In the genomic region with DNA sequence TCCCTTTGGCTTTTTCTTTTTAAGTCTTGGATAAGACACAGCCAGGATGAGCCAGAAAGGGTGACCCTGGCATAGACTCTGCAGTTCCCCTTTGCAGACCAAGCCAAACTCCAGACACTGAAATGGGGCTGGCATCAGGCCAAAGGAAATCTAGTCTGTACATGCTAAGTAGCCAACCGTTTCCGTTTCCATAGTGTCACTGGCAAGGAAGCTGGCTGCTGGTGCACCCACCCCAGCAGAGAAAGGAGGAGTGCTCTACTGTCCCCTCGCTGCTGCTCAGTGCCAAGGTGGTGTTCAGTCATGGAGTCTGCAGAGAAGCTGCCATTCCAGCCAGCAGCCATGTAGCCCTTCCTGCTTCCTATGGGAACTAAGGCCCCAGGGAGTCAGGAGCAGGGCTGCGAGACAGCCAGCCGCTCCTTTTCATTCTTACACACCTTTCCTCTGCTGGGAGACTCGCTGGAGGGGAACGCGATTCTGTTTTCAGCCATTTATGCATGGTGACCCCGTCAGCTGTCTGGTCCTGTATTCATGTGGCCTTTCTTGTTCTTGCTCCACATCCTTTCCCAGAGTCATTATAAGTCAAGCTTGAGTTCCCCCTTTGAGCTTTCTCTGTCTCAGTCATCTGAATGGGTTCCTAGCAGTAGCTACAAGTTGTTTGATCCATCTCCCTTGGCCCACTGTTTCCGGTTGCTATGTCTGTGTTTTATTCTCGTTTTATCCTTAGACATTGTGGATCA, we compare ENCODE assay signal across 9 mouse cellular contexts.
A peak's percentile ranks its signal among the peaks of the same experiment; 100 is the strongest.
DNase-seq lines count a peak whose midpoint lies in the region; ATAC-seq and TF ChIP-seq lines count a peak whose summit lies in the region.
"Had no signal": no experiment of that assay in that cellular context is flagged by ENCODE, and none has a peak within 500 bp of the region (broad histone marks: within the 10 kb centered on the region; RNA-seq: fewer than 3 reads in every experiment).

No protein-coding gene starts in this region.

- no peak for TF ChIP-seq EP300 in heart, adult 2 months (IDR thresholded peaks at IDR 0.05; ENCODE audit: insufficient read depth, low read depth, low read length)

- intact Hi-C loops in heart, adult 2 months (cut with DNase I) = no loop called here

- no peaks in the 10 kb centered on the region for H3K36me3 ChIP-seq in forebrain, embryonic 11.5 days (ENCODE audit: control insufficient read depth, insufficient read depth, low read length)
- no peaks in the 10 kb centered on the region for H3K36me3 ChIP-seq in forebrain, embryonic 10.5 days (replicated peaks)
- peaks cover 6% of the 10 kb centered on the region for H3K36me3 ChIP-seq in heart, adult 2 months (ENCODE audit: control insufficient read depth, insufficient read depth, low read length)
- H3K36me3 ChIP-seq in intestine, postnatal 0 days (ENCODE audit: control insufficient read depth, insufficient read depth) = no peaks in the 10 kb centered on the region
- no peaks in the 10 kb centered on the region for H3K36me3 ChIP-seq in stomach, embryonic 15.5 days
- H3K36me3 ChIP-seq: embryonic facial prominence, embryonic 12.5 days had no signal

- no peak overlapping the region for H3K27ac ChIP-seq in forebrain, embryonic 11.5 days (ENCODE audit: low read depth, low read length)
- H3K27ac ChIP-seq in forebrain, embryonic 10.5 days = no peak overlapping the region
- H3K27ac ChIP-seq in heart, adult 2 months = no peak overlapping the region
- no peak overlapping the region for H3K27ac ChIP-seq in intestine, postnatal 0 days (ENCODE audit: low read depth, low read length)
- 0 out of 2 replicates have a peak overlapping the region, but pooled peaks have one; percentile 11 for H3K27ac ChIP-seq in stomach, embryonic 15.5 days
- H3K27ac ChIP-seq: embryonic facial prominence, embryonic 12.5 days had no signal

- no peaks in the 10 kb centered on the region for H3K79me2 ChIP-seq in heart, adult 2 months (replicated peaks; ENCODE audit: control insufficient read depth, insufficient read depth, low read length)

- H3K4me3 ChIP-seq in forebrain, embryonic 11.5 days (ENCODE audit: low read depth, low read length) = no peak overlapping the region
- no peak overlapping the region for H3K4me3 ChIP-seq in forebrain, embryonic 10.5 days
- no peak overlapping the region for H3K4me3 ChIP-seq in heart, adult 2 months
- H3K4me3 ChIP-seq in intestine, postnatal 0 days (ENCODE audit: low read depth, low read length) = no peak overlapping the region
- H3K4me3 ChIP-seq in stomach, embryonic 15.5 days (replicated peaks) = no peak overlapping the region
- H3K4me3 ChIP-seq: embryonic facial prominence, embryonic 12.5 days had no signal

- DNase-seq in forebrain, embryonic 11.5 days (ENCODE audit: low spot score) = peak; percentile 51
- DNase-seq in forebrain, embryonic 10.5 days (ENCODE audit: extremely low spot score, low spot score) = no peak
- DNase-seq in cerebellum, postnatal 36 days = peak; percentile 31 to 33
- peak; percentile 58 to 67 for DNase-seq in heart, adult 2 months
- peak; percentile 38 to 67 for DNase-seq in left cerebral cortex, adult 9 months (ENCODE audit: low spot score in 2 of 2)

- no peak for ATAC-seq in forebrain, embryonic 11.5 days (replicated peaks; ENCODE audit: low FRiP score)
- ATAC-seq in intestine, postnatal 0 days = no peak
- 0 out of 2 replicates have a peak, but pooled peaks have one; percentile 14 for ATAC-seq in megakaryocyte-erythroid progenitor cell, adult 5-6 weeks (replicated peaks; ENCODE audit: low FRiP score, low TSS enrichment, poor library complexity, severe bottlenecking)
- ATAC-seq in stomach, embryonic 15.5 days (ENCODE audit: insufficient read depth, low FRiP score, low read depth) = peak; percentile 50; the same call in 1 of the 2 replicates

- no peaks in the 10 kb centered on the region for H3K9me3 ChIP-seq in forebrain, embryonic 11.5 days (ENCODE audit: control insufficient read depth, low read length)
- no peaks in the 10 kb centered on the region for H3K9me3 ChIP-seq in forebrain, embryonic 10.5 days
- H3K9me3 ChIP-seq in intestine, postnatal 0 days (ENCODE audit: control insufficient read depth) = no peaks in the 10 kb centered on the region
- H3K9me3 ChIP-seq in stomach, embryonic 15.5 days = no peaks in the 10 kb centered on the region
- H3K9me3 ChIP-seq: embryonic facial prominence, embryonic 12.5 days had no signal

- H3K4me2 ChIP-seq in forebrain, embryonic 11.5 days (ENCODE audit: low read depth, low read length, severe bottlenecking) = no peak overlapping the region
- no peak overlapping the region for H3K4me2 ChIP-seq in intestine, postnatal 0 days (replicated peaks; ENCODE audit: low read depth)
- H3K4me2 ChIP-seq in stomach, embryonic 15.5 days = no peak overlapping the region
- H3K4me2 ChIP-seq: embryonic facial prominence, embryonic 12.5 days had no signal

- 0 out of 2 replicates have a peak, but pooled peaks have one; percentile 23 for TF ChIP-seq CTCF in heart, adult 2 months (IDR thresholded peaks at IDR 0.05)
- TF ChIP-seq CTCF in intestine, postnatal 0 days (IDR thresholded peaks at IDR 0.05; ENCODE audit: low read depth) = peak; percentile 53

- TF ChIP-seq POLR2A in heart, adult 2 months (IDR thresholded peaks at IDR 0.05; ENCODE audit: insufficient read depth, low read depth, low read length) = no peak

- 65% methylated on average over 11 of the region's 11 CpGs for WGBS in forebrain, embryonic 11.5 days
- WGBS in forebrain, embryonic 10.5 days = 73% methylated on average over 11 of the region's 11 CpGs
- 39% methylated on average over 11 of the region's 11 CpGs for WGBS in heart, adult 2 months
- 68% methylated on average over 11 of the region's 11 CpGs for WGBS in intestine, postnatal 0 days
- WGBS in stomach, embryonic 15.5 days = 62% methylated on average over 11 of the region's 11 CpGs

- no peaks in the 10 kb centered on the region for H3K4me1 ChIP-seq in forebrain, embryonic 11.5 days (replicated peaks; ENCODE audit: control insufficient read depth, insufficient read depth, low read length)
- H3K4me1 ChIP-seq in forebrain, embryonic 10.5 days = peaks cover 7% of the 10 kb centered on the region
- H3K4me1 ChIP-seq in heart, adult 2 months (ENCODE audit: control insufficient read depth, insufficient read depth, low read length) = peaks cover 18% of the 10 kb centered on the region
- 0 out of 2 replicates have a peak, but pooled peaks cover 2% of the 10 kb centered on the region for H3K4me1 ChIP-seq in intestine, postnatal 0 days (replicated peaks; ENCODE audit: control insufficient read depth, insufficient read depth, low read length)
- peaks cover 7% of the 10 kb centered on the region for H3K4me1 ChIP-seq in stomach, embryonic 15.5 days

- no peaks in the 10 kb centered on the region for H3K27me3 ChIP-seq in forebrain, embryonic 11.5 days (ENCODE audit: control insufficient read depth, insufficient read depth, low read length)
- H3K27me3 ChIP-seq in forebrain, embryonic 10.5 days (ENCODE audit: poor library complexity, severe bottlenecking) = 0 out of 2 replicates have a peak, but pooled peaks cover 3% of the 10 kb centered on the region
- no peaks in the 10 kb centered on the region for H3K27me3 ChIP-seq in heart, adult 2 months (ENCODE audit: control insufficient read depth, insufficient read depth, low read length)
- H3K27me3 ChIP-seq in intestine, postnatal 0 days (replicated peaks; ENCODE audit: control insufficient read depth, insufficient read depth, low read length) = no peaks in the 10 kb centered on the region
- H3K27me3 ChIP-seq in stomach, embryonic 15.5 days (replicated peaks) = no peaks in the 10 kb centered on the region
- H3K27me3 ChIP-seq: embryonic facial prominence, embryonic 12.5 days had no signal

- no peak overlapping the region for H3K9ac ChIP-seq in forebrain, embryonic 11.5 days (ENCODE audit: low read length)
- no peak overlapping the region for H3K9ac ChIP-seq in heart, adult 2 months (ENCODE audit: low read depth, low read length)
- no peak overlapping the region for H3K9ac ChIP-seq in intestine, postnatal 0 days (ENCODE audit: low read depth, low read length)
- no peak overlapping the region for H3K9ac ChIP-seq in stomach, embryonic 15.5 days
- H3K9ac ChIP-seq: embryonic facial prominence, embryonic 12.5 days had no signal

Comparison
In these comparisons a context has a peak if more than half of its experiments do, and no peak if none do; other contexts are left out.
1. ATAC-seq: peak in megakaryocyte-erythroid progenitor cell, adult 5-6 weeks (single experiment) and stomach, embryonic 15.5 days (single experiment); none in forebrain, embryonic 11.5 days (single experiment) and intestine, postnatal 0 days (single experiment).